Mouse (Mus musculus) cerebellum, adult 2 months (tissue): ENCODE data around the gene Timp3. TPM values are rescaled to one million over a fixed set of nuclear protein-coding genes. Genes with fewer than 3 reads are reported as not detected.

Experiments
- DNase-seq, 2 experiments: peaks; one replicate each; pipeline ENCODE4 v3.0.0; 2021
- H3K27ac ChIP-seq: fragments of 200-500 bp; 2 replicates; pipeline ENCODE4 v1.5.1; 2012; ENCODE audit warnings: low read length, control low read depth, inconsistent platforms; ENCODE audit not compliant: insufficient read depth
- H3K27me3 ChIP-seq: fragments of 200-500 bp; 2 replicates; pipeline ENCODE4 v1.6.1; 2012; ENCODE audit warnings: inconsistent platforms, mild to moderate bottlenecking, low read length, moderate library complexity; ENCODE audit not compliant: control insufficient read depth, insufficient read depth
- H3K4me1 ChIP-seq: fragments of 200-500 bp; 2 replicates; pipeline ENCODE4 v1.6.1; 2011; ENCODE audit warnings: low read length; ENCODE audit not compliant: control insufficient read depth, insufficient read depth
- H3K4me3 ChIP-seq: fragments of 200-500 bp; replicated peaks from 2 replicates; pipeline ENCODE3; 2011; ENCODE audit warnings: mild to moderate bottlenecking, low read depth, low read length, control low read depth; ENCODE audit not compliant: insufficient read depth
- CTCF ChIP-seq: fragments of 200-500 bp; IDR thresholded peaks from 2 replicates; pipeline ENCODE4 v1.5.1; 2011; ENCODE audit warnings: low read depth, mild to moderate bottlenecking, control low read depth, low read length, moderate library complexity, borderline replicate concordance; ENCODE audit not compliant: insufficient read depth
- POLR2A ChIP-seq: fragments of 200-500 bp; IDR thresholded peaks from 2 replicates; pipeline ENCODE4 v1.6.1; 2011; ENCODE audit warnings: low read length, control low read depth, borderline replicate concordance; ENCODE audit not compliant: insufficient read depth
- WGBS: fragments of 180-500 bp; shearing (Covaris S2); methylation state at CpG from one replicate; pipeline ENCODE4 v1.1.7; 2018; 5-methylcytosine and 5-hydroxymethylcytosine counted together
- polyA plus RNA-seq: library from polyadenylated mRNA; depleted of rRNA; stranded (reverse); fragments of >200 nt; gene quantifications from 2 replicates; pipeline ENCODE4 v1.2.3, GENCODE M21; 2012

Gene Timp3
- polyA plus RNA-seq, 1 experiment = 48.9 TPM

DNA sequence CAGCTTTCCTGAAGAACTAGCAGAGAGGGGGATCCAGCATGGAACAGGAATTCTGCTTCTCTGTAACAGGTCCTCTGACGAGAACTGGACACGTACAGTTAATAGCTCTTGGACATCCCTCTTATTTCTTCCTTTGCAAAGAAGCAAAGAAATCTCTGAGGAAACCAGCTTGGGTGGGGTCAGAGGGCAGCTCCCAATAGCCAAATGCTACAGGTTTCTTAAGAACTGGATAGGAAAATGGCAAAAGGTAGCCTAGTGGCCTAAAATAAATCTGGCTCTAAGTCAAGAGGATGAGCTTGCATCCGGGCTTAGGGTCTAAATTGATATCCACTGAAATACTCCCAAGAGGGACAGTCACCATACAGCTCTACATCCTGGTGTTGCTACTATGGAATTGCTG, 27.3 kb upstream of the Timp3 start:
- Histone ChIP-seq H3K27me3 (no peaks in the 10 kb centered on the region), H3K27ac (no peak overlapping the region), H3K4me3 (no peak overlapping the region), H3K4me1 (no peaks in the 10 kb centered on the region)
- DNase-seq = no peak
- WGBS = 68% methylated on average over 3 of the region's 3 CpGs
- TF ChIP-seq POLR2A (no peak), CTCF (no peak)

DNA sequence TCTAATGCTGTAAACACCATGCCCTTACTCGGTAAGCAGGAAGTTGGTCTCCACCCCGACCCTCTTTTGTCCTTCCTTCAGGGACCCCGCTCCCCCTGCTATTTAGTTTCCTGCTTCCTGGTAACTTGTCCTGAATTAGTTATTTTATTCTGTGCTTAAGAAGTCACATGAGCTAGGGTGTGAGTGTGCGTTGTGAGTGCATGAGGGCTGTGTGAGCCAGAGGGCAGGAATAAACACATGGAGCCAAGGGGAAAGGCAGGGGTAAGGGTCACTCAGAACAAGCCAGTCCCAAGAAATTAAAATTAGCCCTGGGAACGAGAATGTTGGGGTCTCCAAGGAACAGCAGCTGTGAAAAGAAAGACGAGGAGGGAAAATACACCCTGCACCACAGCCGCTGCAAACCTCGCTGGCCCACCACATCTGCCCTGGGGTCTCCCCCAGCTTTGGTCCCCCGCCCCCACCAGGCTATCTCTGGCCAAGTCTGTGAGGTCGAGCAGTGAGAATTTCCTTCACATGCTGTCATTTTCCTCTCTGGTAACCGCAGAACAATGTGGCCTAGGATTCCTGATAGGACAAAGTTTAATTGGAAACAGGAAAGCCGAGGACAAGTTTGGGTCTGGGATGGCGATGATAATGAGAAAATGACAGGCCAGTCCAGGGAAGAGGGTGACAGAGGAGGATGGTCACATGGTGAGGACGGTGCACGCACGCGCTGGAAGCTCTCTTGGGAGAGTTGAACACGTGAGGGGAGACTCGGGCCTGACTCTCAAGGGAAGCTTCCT, 26.6 kb upstream of the Timp3 start:
- Histone ChIP-seq H3K4me1 (no peaks in the 10 kb centered on the region), H3K4me3 (no peak overlapping the region), H3K27me3 (no peaks in the 10 kb centered on the region), H3K27ac (no peak overlapping the region)
- DNase-seq = no peak
- 75% methylated on average over 19 of the region's 19 CpGs for WGBS
- TF ChIP-seq POLR2A (no peak), CTCF (no peak)

DNA sequence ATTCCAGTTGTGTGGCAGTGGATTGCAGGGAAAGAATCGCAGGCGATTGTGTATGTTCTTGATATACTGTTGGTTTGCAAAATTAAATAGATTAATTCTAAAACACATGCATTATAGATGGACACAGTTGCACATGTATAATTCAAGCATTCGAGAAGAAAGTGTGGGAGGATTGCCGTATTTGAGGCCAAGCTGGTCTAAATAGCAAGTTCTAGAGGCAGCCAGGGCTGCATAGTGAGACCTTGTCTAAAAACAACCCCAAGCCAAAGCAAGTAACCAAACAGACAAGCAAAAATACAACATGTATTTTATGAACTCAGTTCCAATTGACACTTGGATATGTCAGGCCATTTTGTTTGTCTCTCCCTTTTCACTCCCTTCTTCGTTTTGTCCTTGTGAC, 24.6 kb upstream of the Timp3 start:
- WGBS = 88% methylated on average over 5 of the region's 5 CpGs
- no peak for TF ChIP-seq POLR2A

DNA sequence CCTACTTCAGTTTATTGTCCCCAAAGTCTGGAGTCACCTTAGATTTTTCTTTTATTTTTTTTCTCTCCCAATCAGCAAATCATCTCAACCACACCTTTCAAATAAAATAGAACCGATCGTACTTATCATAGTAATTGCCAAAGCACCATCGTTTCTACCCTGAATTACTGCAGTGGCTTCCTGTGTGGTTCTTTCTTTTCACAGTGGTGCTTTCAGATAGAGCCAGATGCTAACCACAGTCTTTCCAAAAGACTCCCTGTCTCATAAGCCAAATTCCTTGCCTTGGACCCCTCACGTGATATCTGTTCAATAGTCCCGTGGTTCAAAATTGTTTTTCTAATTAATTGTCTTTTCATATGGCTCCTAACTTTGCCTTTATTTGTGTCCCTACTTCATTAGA, 22.8 kb upstream of the Timp3 start:
- Histone ChIP-seq H3K4me3 (no peak overlapping the region), H3K27me3 (no peaks in the 10 kb centered on the region), H3K4me1 (no peaks in the 10 kb centered on the region), H3K27ac (no peak overlapping the region)
- DNase-seq = no peak
- TF ChIP-seq POLR2A = no peak
- WGBS = 83% methylated on average over 5 of the region's 5 CpGs

More for the DNA sequence above, 24.6 kb upstream of the Timp3 start:
- DNase-seq = no peak
- Histone ChIP-seq H3K4me3 (no peak overlapping the region), H3K4me1 (no peaks in the 10 kb centered on the region), H3K27me3 (no peaks in the 10 kb centered on the region), H3K27ac (no peak overlapping the region)

DNA sequence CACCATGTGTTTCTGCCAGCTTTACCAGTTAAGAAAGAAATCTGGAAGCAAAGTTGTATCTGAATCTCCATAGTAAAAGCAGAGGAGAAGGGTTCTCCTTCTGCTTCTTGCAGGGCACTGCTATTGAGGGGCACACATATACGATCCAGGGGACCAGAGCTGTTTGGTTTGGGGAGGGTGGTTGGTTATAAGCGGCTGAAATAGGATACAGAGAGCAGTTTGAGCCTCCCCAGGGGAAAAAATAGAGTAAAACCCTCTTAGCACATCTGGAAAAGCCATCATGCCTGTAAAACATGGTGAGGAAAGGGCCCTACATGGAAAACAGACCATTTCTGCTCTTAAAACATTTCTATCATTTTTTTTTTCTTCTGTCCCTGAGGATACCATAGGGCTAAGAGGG, 21.7 kb upstream of the Timp3 start:
- H3K4me3 ChIP-seq = no peak overlapping the region
- H3K4me1 ChIP-seq = no peaks in the 10 kb centered on the region
- H3K27ac ChIP-seq = no peak overlapping the region
- no peak for DNase-seq
- TF ChIP-seq POLR2A (no peak), CTCF (no peak)
- H3K27me3 ChIP-seq = no peaks in the 10 kb centered on the region
- WGBS = 89% methylated on average over 2 of the region's 2 CpGs

DNA sequence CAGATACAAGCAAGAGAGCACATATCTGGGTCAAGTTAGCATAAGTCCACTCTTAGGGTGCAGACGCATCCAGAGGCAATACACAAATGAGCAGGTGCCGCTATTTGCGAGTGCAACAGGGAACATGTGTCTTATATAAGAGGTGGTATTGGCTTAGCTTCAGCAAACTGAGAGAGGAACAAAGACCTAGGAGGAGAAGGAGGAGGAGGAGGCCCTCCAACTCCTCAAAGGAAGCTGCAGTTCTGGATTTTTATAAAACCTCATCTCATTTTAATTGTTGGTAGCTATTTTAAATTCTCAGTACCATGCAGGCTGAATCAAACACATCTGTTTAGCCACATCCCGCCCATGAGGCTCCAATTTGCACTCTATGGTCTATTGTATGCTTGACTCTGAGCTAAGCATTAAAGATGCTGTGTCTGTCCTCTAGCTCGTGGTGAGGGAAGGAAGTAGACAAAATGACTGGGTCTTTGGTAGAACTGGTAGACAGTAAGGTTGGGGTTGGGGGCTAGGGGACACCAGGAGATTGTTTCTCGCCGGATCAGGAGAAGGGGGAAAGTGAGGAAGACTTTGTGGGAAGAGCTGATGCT, 20.5 kb upstream of the Timp3 start:
- DNase-seq = no peak
- Histone ChIP-seq H3K27me3 (no peaks in the 10 kb centered on the region), H3K4me3 (no peak overlapping the region), H3K27ac (no peak overlapping the region), H3K4me1 (no peaks in the 10 kb centered on the region)
- 89% methylated on average over 7 of the region's 7 CpGs for WGBS
- TF ChIP-seq POLR2A (no peak), CTCF (no peak)

DNA sequence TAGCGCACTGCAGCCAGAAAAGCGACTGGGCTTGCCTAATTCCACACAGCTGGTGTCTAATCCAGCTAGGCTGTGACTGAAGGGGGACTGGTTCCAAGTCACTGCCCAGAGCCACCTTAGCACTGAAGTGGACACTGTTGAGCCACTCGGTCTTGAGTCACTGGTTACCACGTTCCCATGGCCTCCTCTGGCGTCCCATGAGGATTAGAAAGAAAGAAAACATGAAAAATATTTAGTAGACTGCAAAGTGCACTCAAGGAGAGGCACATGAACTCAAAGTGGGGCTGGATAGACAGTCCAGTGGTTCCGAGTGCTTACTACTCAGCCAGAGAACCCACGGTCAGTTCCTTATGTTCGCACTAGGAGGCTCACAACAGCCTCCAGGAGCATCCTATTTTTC, 18.9 kb upstream of the Timp3 start:
- no peak for TF ChIP-seq POLR2A
- no peak for TF ChIP-seq CTCF
- Histone ChIP-seq H3K27me3 (no peaks in the 10 kb centered on the region), H3K4me1 (no peaks in the 10 kb centered on the region), H3K27ac (no peak overlapping the region; the same call in 1 of the 2 replicates), H3K4me3 (no peak overlapping the region)
- no peak for DNase-seq
- WGBS = 73% methylated on average over 8 of the region's 8 CpGs

DNA sequence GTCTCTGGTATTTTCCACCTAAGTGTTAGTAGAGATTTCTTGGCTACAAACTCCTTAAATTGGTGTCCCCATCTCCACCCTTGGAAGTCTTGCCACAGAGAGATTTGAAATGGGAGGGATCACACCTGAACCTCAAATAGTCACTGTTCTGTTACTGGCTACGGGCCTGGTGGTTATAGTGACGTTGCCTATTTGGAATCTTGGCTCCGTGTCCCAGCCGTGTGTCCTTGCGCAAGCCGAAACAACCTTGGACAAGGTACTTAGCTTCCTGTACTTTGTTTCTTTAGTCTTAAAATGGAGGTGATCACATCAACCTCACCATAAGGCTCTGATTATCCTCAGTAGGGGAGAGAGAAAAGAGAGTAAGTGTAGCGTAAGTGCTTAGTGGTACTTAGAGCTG, 13.7 kb upstream of the Timp3 start:
- Histone ChIP-seq H3K4me3 (no peak overlapping the region), H3K4me1 (no peaks in the 10 kb centered on the region; the same call in 1 of the 2 replicates), H3K27me3 (no peaks in the 10 kb centered on the region), H3K27ac (no peak overlapping the region)
- no peak for TF ChIP-seq POLR2A
- no peak for TF ChIP-seq CTCF
- WGBS = 89% methylated on average over 7 of the region's 7 CpGs
- no peak for DNase-seq
